ENCODE assay signal across 7 mouse cellular contexts in the genomic region with DNA sequence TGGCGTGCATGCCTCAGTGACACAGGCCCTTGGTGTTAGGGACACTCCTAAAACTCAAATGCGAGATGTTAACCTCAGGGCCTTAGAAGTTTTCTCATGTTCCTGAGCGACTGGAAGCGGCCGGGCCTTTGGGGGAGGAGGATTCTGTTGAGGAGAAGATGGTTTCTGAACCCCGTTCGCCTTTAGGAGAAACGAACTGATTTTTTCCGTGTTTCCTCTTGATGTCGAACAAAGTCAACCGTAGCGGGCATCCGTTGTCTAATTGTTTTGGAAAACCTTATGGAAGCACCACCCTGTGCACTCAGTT. TPM values are rescaled to one million over a fixed set of nuclear protein-coding genes. Genes with fewer than 3 reads are reported as not detected.
DNase-seq lines count a peak whose midpoint lies in the region; ATAC-seq and TF ChIP-seq lines count a peak whose summit lies in the region.

No protein-coding gene starts in this region.

- WGBS in forebrain, embryonic 12.5 days: under 1% methylated on average over 13 of the region's 13 CpGs
- under 1% methylated on average over 13 of the region's 13 CpGs for WGBS in liver, embryonic 12.5 days (ENCODE audit: insufficient replicate concordance)

- H3K4me1 ChIP-seq in testis, adult 2 months (ENCODE audit: control insufficient read depth, insufficient read depth, low read length): peaks cover 5% of the 10 kb centered on the region; the same call in 1 of the 2 replicates
- H3K4me1 ChIP-seq in forebrain, embryonic 12.5 days: peaks cover 9% of the 10 kb centered on the region
- peaks cover 20% of the 10 kb centered on the region for H3K4me1 ChIP-seq in liver, embryonic 12.5 days

- peak overlapping the region; percentile 99 for H3K27ac ChIP-seq in testis, adult 2 months (ENCODE audit: control insufficient read depth, insufficient read depth, low read depth, low read length)
- H3K27ac ChIP-seq in forebrain, embryonic 12.5 days: 0 out of 2 replicates have a peak overlapping the region, but pooled peaks have one; percentile 82
- H3K27ac ChIP-seq in liver, embryonic 12.5 days: peak overlapping the region; percentile 89

- H3K4me3 ChIP-seq in testis, adult 2 months (ENCODE audit: control insufficient read depth, low read depth, low read length): peak overlapping the region; percentile 100
- H3K4me3 ChIP-seq in forebrain, embryonic 12.5 days (replicated peaks): peak overlapping the region; percentile 95
- H3K4me3 ChIP-seq in liver, embryonic 12.5 days: peak overlapping the region; percentile 97

- TF ChIP-seq CTCF in testis, adult 2 months (IDR thresholded peaks at IDR 0.05; ENCODE audit: control insufficient read depth, insufficient read depth, insufficient replicate concordance, low read depth, low read length): no peak

- H3K9ac ChIP-seq in forebrain, embryonic 12.5 days: peak overlapping the region; percentile 90
- peak overlapping the region; percentile 93 for H3K9ac ChIP-seq in liver, embryonic 12.5 days

- H3K4me2 ChIP-seq in forebrain, embryonic 12.5 days: peak overlapping the region; percentile 80
- peak overlapping the region; percentile 70 for H3K4me2 ChIP-seq in liver, embryonic 12.5 days

- ATAC-seq in forebrain, embryonic 12.5 days (ENCODE audit: low FRiP score): no peak
- no peak for ATAC-seq in liver, embryonic 12.5 days

- TF ChIP-seq POLR2A in testis, adult 2 months (IDR thresholded peaks at IDR 0.05; ENCODE audit: control insufficient read depth, low read depth, low read length): no peak

- H3K27me3 ChIP-seq in testis, adult 2 months (ENCODE audit: control insufficient read depth, insufficient read depth, low read length): no peaks in the 10 kb centered on the region
- peaks cover 24% of the 10 kb centered on the region for H3K27me3 ChIP-seq in forebrain, embryonic 12.5 days
- H3K27me3 ChIP-seq in liver, embryonic 12.5 days (replicated peaks): peaks cover 25% of the 10 kb centered on the region

- DNase-seq in testis, postnatal 14 days (ENCODE audit: low spot score): no peak
- no peak for DNase-seq in urinary bladder, postnatal 10 days (ENCODE audit: low spot score)
- DNase-seq in adipocyte (ENCODE audit: low spot score): no peak
- DNase-seq in layer of hippocampus, adult 18-20 months (ENCODE audit: low spot score in 2 of 2): no peak

- H3K9me3 ChIP-seq in forebrain, embryonic 12.5 days: no peaks in the 10 kb centered on the region
- no peaks in the 10 kb centered on the region for H3K9me3 ChIP-seq in liver, embryonic 12.5 days (replicated peaks)

- no peaks in the 10 kb centered on the region for H3K36me3 ChIP-seq in testis, adult 2 months (ENCODE audit: control insufficient read depth, insufficient read depth, low read length)
- H3K36me3 ChIP-seq in forebrain, embryonic 12.5 days (replicated peaks): no peaks in the 10 kb centered on the region; the same call in 1 of the 2 replicates
- H3K36me3 ChIP-seq in liver, embryonic 12.5 days: peaks cover 2% of the 10 kb centered on the region; the same call in 1 of the 2 replicates

RNA-seq across cellular contexts. Expression of gene Ppig, which starts 1.1 kb away (rescaled TPM):
- 8.4 and 15.3 TPM in 2 replicates for polyA plus RNA-seq in testis, adult 2 months (2012; rRNA removed)
- 173 and 178 TPM in 2 replicates for polyA plus RNA-seq in forebrain, embryonic 12.5 days (2016; fragmentation: Nextera tagmentation; extraction: Ambion mirVana)
- polyA plus RNA-seq in liver, embryonic 12.5 days (2016; fragmentation: Nextera tagmentation; extraction: Ambion mirVana): 104 and 109 TPM in 2 replicates
- 10 to 100 TPM; 66.3 to 66.9 TPM for total RNA-seq in layer of hippocampus, adult 18-20 months (2021)

RNA-seq across cellular contexts. Expression of gene Fastkd1, which starts 10.2 kb away (rescaled TPM):
- polyA plus RNA-seq in testis, adult 2 months (2012; rRNA removed): 6.2 and 7.8 TPM in 2 replicates
- 16.7 and 18.7 TPM in 2 replicates for polyA plus RNA-seq in forebrain, embryonic 12.5 days (2016; fragmentation: Nextera tagmentation; extraction: Ambion mirVana)
- polyA plus RNA-seq in liver, embryonic 12.5 days (2016; fragmentation: Nextera tagmentation; extraction: Ambion mirVana): 7.9 and 8.4 TPM in 2 replicates
- 10 to 100 TPM; 16.9 to 17.3 TPM for total RNA-seq in layer of hippocampus, adult 18-20 months (2021)

RNA-seq across cellular contexts. Expression of gene Klhl41, which starts 53.6 kb away (rescaled TPM):
- 2.4 and 2.7 TPM in 2 replicates for polyA plus RNA-seq in testis, adult 2 months (2012; rRNA removed)
- 0.24 and 0.37 TPM in 2 replicates for polyA plus RNA-seq in forebrain, embryonic 12.5 days (2016; fragmentation: Nextera tagmentation; extraction: Ambion mirVana)
- 0.13 and 0.39 TPM in 2 replicates for polyA plus RNA-seq in liver, embryonic 12.5 days (2016; fragmentation: Nextera tagmentation; extraction: Ambion mirVana)
- total RNA-seq in layer of hippocampus, adult 18-20 months (2021): under 1 TPM; 0.25 to 0.47 TPM
